Mouse (Mus musculus) lung, postnatal 0 days (tissue): ENCODE measurements at regions not wholly inside any gene's neighbourhood (a gene's known extent, or its start where the extent isn't known, plus 50 kb on each side); places are given as distances from the start of the nearest gene placed in this dataset.

Experiments used
- ATAC-seq: fragments of 200-750 bp; cut with Nextera tagmentation; 2 replicates; pipeline ENCODE4 v1.8.0; 2017; ENCODE audit warnings: moderate library complexity
- DNase-seq: peaks from one replicate; pipeline ENCODE4 v3.0.0-alpha.2; 2016; ENCODE audit warnings: low spot score
- H3K27ac ChIP-seq: fragments of 300-500 bp; sonication (generic); 2 replicates; pipeline ENCODE4 v1.5.1; 2014; ENCODE audit warnings: antibody characterized with exemption, mild to moderate bottlenecking, low read length, mixed read lengths
- H3K27me3 ChIP-seq: fragments of 300-500 bp; sonication (generic); replicated peaks from 2 replicates; pipeline ENCODE4 v1.6.1; 2014; ENCODE audit warnings: low read length, mixed read lengths; ENCODE audit not compliant: insufficient read depth
- H3K36me3 ChIP-seq: fragments of 300-500 bp; sonication (generic); 2 replicates; pipeline ENCODE4 v1.6.1; 2014; ENCODE audit warnings: low read length, mixed read lengths; ENCODE audit not compliant: insufficient read depth
- H3K4me1 ChIP-seq: fragments of 300-500 bp; sonication (generic); 2 replicates; pipeline ENCODE4 v1.6.1; 2014; ENCODE audit warnings: antibody characterized with exemption, low read depth, low read length, mixed read lengths; ENCODE audit not compliant: insufficient read depth
- H3K4me2 ChIP-seq: fragments of 300-500 bp; sonication (generic); replicated peaks from 2 replicates; pipeline ENCODE4 v1.6.1; 2014; ENCODE audit warnings: low read depth, mild to moderate bottlenecking, low read length, moderate library complexity, mixed read lengths
- H3K4me3 ChIP-seq: fragments of 300-500 bp; sonication (generic); 2 replicates; pipeline ENCODE4 v1.5.1; 2014; ENCODE audit warnings: low read depth, low read length
- H3K9ac ChIP-seq: fragments of 300-500 bp; sonication (generic); replicated peaks from 2 replicates; pipeline ENCODE4 v1.6.1; 2014; ENCODE audit warnings: low read depth, mild to moderate bottlenecking
- H3K9me3 ChIP-seq: fragments of 300-500 bp; sonication (generic); 2 replicates; pipeline ENCODE4 v1.6.1; 2016; ENCODE audit warnings: low read length, mixed read lengths
- CTCF ChIP-seq: IDR thresholded peaks from 2 replicates; pipeline ENCODE4 v1.5.1; 2016; ENCODE audit warnings: antibody characterized with exemption, mild to moderate bottlenecking
- EP300 ChIP-seq: IDR thresholded peaks from 2 replicates; pipeline ENCODE4 v1.6.1; 2016; ENCODE audit warnings: antibody characterized with exemption, mild to moderate bottlenecking, control low read depth
- WGBS: fragments of 180-500 bp; shearing (Covaris S2); extraction: QIAGEN DNeasy Blood & Tissue Kit; methylation state at CpG from one replicate; pipeline ENCODE4 v1.1.7; 2014; 5-methylcytosine and 5-hydroxymethylcytosine counted together

- Histone ChIP-seq H3K9ac (no peak overlapping the region), H3K27ac (no peak overlapping the region), H3K27me3 (no peaks in the 10 kb centered on the region), H3K36me3 (no peaks in the 10 kb centered on the region), H3K4me1 (no peaks in the 10 kb centered on the region), H3K4me3 (no peak overlapping the region), H3K4me2 (no peak overlapping the region), H3K9me3 (no peaks in the 10 kb centered on the region)
- DNase-seq, result peak; percentile 66
- TF ChIP-seq CTCF (peak; percentile 90), EP300 (no peak)
- ATAC-seq, result peak; percentile 37; the same call in 1 of the 2 replicates
- 31% methylated on average over 14 of the region's 15 CpGs for WGBS
Observed at GRCm38 (mm10) chr1:144406387-144407383, 157.6 kb upstream of the Rgs1 start.

GRCm38 (mm10) chr1:144405724-144406123 is 156.7 kb upstream of the Rgs1 start:
- no peak overlapping the region for H3K4me3 ChIP-seq
- H3K27me3 ChIP-seq, result no peaks in the 10 kb centered on the region
- H3K4me2 ChIP-seq, result no peak overlapping the region
- H3K27ac ChIP-seq, result no peak overlapping the region
- TF ChIP-seq EP300, result no peak
- TF ChIP-seq CTCF, result no peak
- ATAC-seq, result no peak
- no peaks in the 10 kb centered on the region for H3K4me1 ChIP-seq
- no peak for DNase-seq
- no peak overlapping the region for H3K9ac ChIP-seq
- H3K36me3 ChIP-seq, result no peaks in the 10 kb centered on the region
- H3K9me3 ChIP-seq, result no peaks in the 10 kb centered on the region

- no peak for ATAC-seq
- Histone ChIP-seq H3K9ac (no peak overlapping the region), H3K4me2 (no peak overlapping the region), H3K36me3 (no peaks in the 10 kb centered on the region), H3K4me3 (no peak overlapping the region), H3K9me3 (no peaks in the 10 kb centered on the region), H3K4me1 (no peaks in the 10 kb centered on the region), H3K27me3 (no peaks in the 10 kb centered on the region), H3K27ac (no peak overlapping the region)
- DNase-seq, result no peak
- TF ChIP-seq EP300 (no peak), CTCF (no peak)
- WGBS, result 54% methylated on average over 3 of the region's 3 CpGs
Observed at GRCm38 (mm10) chr1:144405031-144405430, 156.0 kb upstream of the Rgs1 start.

GRCm38 (mm10) chr1:144379991-144380594 is 131.1 kb upstream of the Rgs1 start:
- 42% methylated on average over 3 of the region's 3 CpGs for WGBS
- H3K4me1 ChIP-seq, result no peaks in the 10 kb centered on the region
- no peak overlapping the region for H3K9ac ChIP-seq
- ATAC-seq (no peak), DNase-seq (peak; percentile 59)
- H3K4me3 ChIP-seq, result no peak overlapping the region
- no peaks in the 10 kb centered on the region for H3K36me3 ChIP-seq
- H3K27me3 ChIP-seq, result no peaks in the 10 kb centered on the region
- TF ChIP-seq EP300 (no peak), CTCF (peak; percentile 66)
- no peaks in the 10 kb centered on the region for H3K9me3 ChIP-seq
- H3K4me2 ChIP-seq, result no peak overlapping the region
- H3K27ac ChIP-seq, result no peak overlapping the region

- ATAC-seq (no peak), DNase-seq (no peak)
- H3K4me3 ChIP-seq, result no peak overlapping the region
- no peaks in the 10 kb centered on the region for H3K4me1 ChIP-seq
- no peak overlapping the region for H3K9ac ChIP-seq
- no peak overlapping the region for H3K4me2 ChIP-seq
- H3K27me3 ChIP-seq, result no peaks in the 10 kb centered on the region
- no peak overlapping the region for H3K27ac ChIP-seq
- no peaks in the 10 kb centered on the region for H3K9me3 ChIP-seq
- TF ChIP-seq EP300 (no peak), CTCF (no peak)
- H3K36me3 ChIP-seq, result no peaks in the 10 kb centered on the region
Observed at GRCm38 (mm10) chr1:144374121-144374520, 125.1 kb upstream of the Rgs1 start.

GRCm38 (mm10) chr1:144367492-144367891 is 118.5 kb upstream of the Rgs1 start:
- no peaks in the 10 kb centered on the region for H3K9me3 ChIP-seq
- H3K4me1 ChIP-seq, result no peaks in the 10 kb centered on the region
- no peak overlapping the region for H3K4me3 ChIP-seq
- H3K27me3 ChIP-seq, result no peaks in the 10 kb centered on the region
- TF ChIP-seq EP300 (no peak), CTCF (no peak)
- DNase-seq (peak; percentile 63), ATAC-seq (no peak; the same call in 1 of the 2 replicates)
- H3K4me2 ChIP-seq, result no peak overlapping the region
- no peaks in the 10 kb centered on the region for H3K36me3 ChIP-seq
- H3K27ac ChIP-seq, result no peak overlapping the region
- H3K9ac ChIP-seq, result no peak overlapping the region
- 50% methylated on average over 3 of the region's 3 CpGs for WGBS
